Mouse (Mus musculus): ENCODE results near the gene Iqschfp.

Iqschfp gene

DNA sequence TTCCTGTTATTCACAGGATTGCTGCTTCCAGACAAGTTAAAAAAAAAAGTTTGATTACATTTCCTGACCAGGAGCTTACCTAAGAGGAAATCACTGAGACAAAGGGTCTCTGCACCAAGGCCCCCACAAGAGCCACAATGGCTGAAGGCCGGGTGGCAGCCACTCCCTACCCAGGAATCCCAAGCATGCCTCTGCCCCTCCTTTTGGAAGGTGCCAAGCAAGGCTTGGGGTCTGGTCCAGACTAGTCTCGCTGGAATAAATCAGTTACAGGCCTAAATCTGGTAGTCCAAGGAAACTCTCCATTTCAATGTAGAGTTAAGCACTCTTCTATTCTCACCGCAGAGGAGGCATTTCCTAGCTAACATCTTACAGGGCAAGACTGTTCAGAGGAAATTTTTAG lies 600.5 kb downstream of the Iqschfp start:
- DNase-seq (ENCODE audit: low spot score in 2 of 2), result no peak

GRCm38 (mm10) chr3:68493170-68493585 lies 601.1 kb downstream of the Iqschfp start:
- no peak for DNase-seq (ENCODE audit: low spot score in 2 of 2)

GRCm38 (mm10) chr3:68493586-68494295 lies 601.7 kb downstream of the Iqschfp start:
- peak; percentile 69 to 80 for DNase-seq (ENCODE audit: low spot score in 2 of 2)

DNA sequence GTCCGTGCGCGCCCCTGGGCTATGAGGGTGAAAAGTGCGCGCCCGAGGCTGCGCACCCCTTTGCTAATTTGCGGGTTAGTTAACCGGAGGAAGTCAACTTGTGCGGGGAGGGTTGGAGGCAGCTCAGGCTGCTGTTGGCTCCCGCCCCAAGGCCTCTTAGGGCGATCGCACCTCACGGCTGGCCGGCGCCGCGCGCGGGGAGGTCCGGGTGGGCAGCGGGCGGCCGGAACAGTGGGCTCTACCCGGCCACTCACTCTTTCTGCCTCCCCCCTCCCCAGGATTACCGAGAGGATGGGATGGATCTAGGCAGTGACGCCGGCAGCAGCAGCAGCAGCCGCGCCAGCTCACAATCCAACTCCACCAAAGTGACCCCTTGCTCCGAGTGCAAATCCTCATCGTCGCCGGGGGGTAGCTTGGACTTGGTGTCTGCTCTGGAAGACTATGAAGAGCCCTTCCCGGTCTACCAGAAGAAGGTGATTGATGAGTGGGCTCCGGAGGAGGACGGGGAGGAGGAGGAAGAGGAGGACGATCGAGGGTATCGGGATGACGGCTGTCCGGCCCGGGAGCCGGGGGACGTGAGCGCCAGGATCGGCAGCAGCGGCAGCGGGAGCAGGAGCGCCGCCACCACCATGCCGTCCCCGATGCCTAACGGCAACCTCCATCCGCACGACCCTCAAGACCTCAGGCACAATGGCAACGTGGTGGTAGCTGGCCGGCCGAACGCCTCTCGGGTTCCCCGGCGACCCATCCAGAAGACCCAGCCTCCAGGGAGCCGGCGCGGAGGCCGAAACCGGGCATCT lies 602.5 kb downstream of the Iqschfp start:
- DNase-seq (ENCODE audit: low spot score in 2 of 2), result peak in 1 of 2 experiments; percentile 32

DNA sequence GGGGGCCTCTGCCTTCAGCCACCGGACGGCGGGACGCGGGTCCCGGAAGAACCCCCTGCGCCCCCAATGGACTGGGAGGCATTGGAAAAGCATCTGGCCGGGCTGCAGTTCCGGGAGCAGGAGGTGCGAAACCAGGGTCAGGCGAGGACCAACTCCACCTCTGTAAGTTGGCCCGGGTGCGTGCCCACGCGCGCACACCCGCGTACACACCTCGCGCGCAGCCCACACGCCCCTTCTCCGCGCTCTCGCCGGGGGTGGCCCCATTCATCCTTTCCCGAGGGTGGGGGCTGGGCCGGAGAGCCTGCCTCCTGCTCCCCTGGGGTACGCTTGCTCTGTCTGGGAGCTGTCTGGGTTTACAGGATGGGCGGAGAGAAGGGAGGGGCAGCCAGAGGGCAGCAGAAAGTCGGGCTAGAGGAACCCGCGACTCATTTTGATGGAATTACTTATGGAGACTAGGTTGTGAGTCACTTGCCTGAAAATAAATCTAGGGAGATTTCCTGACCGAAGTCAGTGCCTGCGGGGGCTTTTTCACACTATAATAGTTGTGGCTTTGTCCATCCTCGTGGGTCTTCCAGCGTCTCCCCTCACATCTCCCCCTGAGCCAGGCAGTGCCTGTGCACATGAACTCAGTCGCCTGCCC lies 603.2 kb downstream of the Iqschfp start:
- DNase-seq (ENCODE audit: low spot score in 2 of 2), result peak; percentile 58 to 64

DNA sequence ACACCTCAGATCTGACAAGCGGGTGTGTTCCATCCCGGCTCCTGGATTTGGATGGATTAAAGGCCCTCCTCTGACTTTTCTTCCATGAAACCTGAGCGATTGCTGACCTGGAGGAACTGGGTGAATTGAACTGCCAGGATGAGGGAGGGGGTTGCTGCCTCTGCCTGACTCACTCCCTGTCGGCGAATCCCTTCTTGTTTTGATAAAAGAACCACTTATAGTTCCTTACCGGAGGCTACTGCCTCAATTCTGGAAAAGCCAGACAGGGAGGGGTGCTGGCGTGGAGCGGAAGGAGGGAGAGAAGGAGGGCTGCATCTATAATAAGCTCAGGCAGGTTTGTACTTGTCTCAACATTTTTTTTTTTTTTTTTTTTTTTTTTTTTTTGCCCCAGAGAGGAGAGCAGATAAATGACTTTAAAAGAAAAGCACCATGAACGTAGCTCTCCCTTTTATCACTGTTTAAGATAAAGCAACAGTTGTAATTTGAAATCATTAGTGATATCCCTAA lies 603.8 kb downstream of the Iqschfp start:
- DNase-seq (ENCODE audit: low spot score in 2 of 2), result peak in 1 of 2 experiments; percentile 40

DNA sequence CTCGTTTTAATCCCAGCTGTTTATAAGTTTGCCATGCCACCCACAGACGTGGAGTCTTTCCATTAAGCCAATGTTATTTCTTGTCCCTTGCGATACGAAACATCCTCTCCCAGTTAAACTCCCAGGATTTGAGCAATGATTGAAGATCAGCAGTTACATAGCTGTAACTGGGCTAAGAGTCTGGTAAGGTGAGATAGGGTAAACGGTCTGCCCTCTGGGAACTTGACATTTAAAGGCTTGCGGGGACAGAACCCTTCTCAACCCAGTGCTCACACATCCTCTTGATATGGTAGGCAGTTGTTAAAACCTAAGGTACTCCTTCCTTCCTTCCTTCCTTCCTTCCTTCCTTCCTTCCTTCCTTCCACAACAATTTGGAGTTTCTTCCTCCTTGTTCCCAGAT lies 604.5 kb downstream of the Iqschfp start:
- no peak for DNase-seq (ENCODE audit: low spot score in 2 of 2)

DNA sequence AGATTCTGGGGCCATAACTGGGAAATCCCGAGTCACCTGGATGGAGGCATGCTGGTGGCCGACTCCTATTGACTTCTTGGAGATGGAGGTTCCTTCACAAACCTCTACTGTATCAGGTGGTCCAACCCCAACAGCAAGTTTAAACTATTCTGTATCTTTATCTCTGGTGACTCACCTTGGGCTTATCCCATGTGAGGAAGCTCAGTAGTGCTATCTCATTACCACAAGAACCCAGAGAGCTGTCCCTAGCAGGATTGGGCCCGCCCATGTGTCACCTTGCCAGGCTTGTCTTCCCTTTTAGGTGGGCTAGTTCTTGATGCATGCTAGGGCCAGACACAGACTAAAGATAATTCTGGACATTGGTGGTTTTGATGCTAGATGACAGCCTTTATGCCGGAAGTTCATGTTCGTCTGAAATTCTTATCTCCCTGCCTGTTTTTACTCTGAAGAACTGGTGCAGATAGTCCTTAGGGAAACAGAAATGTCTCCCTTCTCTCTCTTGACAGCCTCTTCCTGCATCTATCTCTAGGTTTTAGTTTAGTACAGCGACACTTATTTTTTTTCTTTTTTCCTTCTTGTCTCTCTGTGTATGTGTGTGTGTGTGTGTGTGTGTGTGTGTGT lies 607.6 kb downstream of the Iqschfp start:
- no peak for DNase-seq (ENCODE audit: low spot score in 2 of 2)

DNA sequence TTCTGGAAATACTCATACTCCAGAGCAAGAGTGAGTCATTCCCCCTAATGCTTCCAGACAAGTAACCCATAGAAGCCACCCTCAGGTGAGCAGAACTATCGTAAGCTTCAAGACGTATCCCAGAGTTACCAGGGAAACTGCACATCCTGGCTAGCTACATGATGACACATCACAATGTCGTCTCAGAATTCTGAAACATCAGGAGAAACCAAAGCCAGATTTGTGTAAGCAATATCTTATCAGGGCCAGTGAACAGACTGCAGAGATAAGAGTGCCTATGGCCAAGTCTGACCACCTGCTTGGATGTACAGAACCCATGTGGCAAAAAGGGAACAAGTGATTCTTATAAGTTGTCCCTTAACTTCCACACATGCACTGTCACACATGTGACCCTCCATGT lies 612.8 kb downstream of the Iqschfp start:
- DNase-seq (ENCODE audit: low spot score in 2 of 2), result no peak

DNA sequence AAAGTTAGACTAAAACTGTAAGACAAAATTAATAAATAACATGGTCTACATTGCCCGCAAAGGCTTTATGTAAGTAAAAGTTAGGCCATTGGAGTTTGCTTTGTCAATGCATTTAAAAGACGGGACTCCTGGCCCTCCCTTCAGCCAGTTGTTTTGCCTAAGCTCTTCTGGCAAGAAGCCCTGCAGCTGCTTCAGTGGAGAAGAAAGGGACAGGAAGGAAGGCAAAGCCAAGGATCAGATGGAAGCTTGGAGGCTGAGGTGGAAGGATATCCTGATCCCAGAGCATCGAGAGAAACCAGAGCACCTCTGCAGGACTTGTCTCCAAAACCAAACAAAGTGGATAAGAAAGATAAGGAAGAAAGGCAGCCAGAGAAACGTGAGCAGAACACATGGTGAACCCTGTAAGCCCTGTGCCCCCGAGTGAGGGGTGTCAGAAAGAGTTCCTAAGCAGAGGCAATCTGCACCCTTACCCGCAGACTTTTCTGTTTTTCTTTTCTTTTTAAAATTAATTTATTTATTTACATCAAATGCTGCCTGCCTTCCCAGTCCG lies 614.8 kb downstream of the Iqschfp start:
- no peak for DNase-seq (ENCODE audit: low spot score in 2 of 2)

DNA sequence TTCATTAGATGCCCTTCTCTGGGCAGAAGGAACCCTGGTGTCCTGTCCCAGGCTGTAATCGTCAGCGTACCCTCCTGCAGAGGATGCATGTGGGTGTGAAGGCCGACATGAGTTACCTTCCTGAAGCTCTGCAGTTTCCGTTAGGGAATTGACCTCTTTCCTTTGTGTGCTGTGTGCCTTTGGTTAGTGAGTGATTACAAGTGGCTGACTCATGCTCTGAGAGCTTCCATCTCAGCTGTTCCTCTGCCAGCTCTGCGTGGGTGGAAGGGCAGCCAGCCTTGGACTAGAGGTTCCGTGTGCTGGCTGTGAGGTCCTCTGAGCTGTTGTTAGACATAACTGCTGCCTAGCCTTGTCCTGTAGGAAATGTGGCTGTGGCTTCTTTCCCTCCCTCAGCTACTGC lies 616.6 kb downstream of the Iqschfp start:
- DNase-seq (ENCODE audit: low spot score in 2 of 2), result peak; percentile 59 to 72

- DNase-seq (ENCODE audit: low spot score in 2 of 2), result no peak
These were observed 618.8 kb downstream of the Iqschfp start for GRCm38 (mm10) chr3:68510872-68511271.

DNA sequence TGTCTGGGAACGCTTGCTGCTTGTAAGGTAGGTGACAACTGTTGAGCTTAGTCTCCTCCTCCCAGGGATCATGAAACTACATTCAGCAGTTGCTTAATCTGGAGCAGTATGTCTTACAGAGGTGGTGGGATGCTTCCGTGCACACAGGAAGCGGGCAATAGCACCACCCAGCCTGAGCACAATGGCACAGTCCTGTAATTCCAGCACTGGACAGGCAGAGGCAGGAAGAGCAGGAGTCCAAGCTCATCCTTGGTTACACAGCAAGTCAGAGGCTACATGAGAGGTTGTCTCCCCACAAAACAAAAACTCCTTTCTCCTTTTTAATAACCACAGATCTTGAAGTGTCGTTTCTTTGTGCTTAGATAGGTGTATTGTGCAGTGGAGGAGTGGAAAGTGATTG lies 619.7 kb downstream of the Iqschfp start:
- DNase-seq (ENCODE audit: low spot score in 2 of 2), result no peak

DNA sequence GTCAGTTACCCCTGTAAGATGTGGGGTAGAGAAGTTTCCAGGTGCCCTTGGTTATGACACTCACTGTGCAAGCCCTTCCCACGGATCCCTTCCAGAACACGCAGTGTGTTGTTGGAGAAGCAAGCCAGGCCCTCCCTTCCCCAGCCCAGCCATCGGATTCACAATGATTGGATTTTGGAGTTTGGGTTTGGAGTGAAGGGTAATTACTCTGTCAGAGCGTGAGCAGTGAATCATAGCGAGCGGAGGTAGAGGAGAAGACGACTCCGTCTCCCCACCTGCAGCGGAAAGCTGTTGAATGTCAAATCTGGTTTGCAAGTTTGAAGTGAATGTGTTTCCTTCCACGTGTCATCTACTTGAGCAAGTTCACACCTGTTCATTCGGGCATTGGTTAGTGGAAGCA lies 620.3 kb downstream of the Iqschfp start:
- no peak for DNase-seq (ENCODE audit: low spot score in 2 of 2)

DNA sequence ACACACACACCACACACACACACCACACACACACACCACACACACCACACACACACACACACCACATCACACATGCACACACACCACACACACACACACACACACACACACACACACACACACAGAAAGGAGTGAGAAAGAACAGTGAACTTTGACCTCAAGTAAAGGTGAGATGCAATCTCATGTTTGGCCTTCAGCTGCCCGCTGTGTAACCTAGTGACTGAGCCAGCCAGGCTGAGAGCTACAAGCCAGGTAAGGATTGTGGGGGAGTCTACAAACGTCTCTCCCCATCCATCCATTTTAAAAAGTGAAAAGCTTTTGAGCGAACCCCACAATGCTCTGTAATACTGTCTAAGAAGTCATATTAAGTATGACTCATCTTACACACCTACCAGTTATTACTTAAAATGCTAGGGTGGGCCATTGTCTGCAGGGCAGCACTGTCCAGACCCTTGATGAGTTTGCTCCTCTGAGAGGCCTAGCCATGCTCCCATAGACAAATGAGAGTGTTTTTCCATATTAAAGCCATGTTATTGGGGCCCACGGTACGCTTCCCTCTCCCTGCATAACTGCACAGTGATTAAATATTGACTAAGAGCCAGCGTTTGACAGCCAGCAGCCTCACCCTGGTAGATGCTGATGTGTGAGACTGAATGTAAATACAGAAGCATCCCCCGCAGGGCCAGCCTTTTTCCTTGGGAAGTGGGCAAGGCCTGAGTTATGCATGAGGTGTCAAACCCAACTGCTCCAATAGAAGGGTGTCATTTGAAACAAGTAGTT lies 621.5 kb downstream of the Iqschfp start:
- no peak for DNase-seq (ENCODE audit: low spot score in 2 of 2)

GRCm38 (mm10) chr3:68514120-68514497 lies 622.1 kb downstream of the Iqschfp start:
- no peak for DNase-seq (ENCODE audit: low spot score in 2 of 2)

GRCm38 (mm10) chr3:68514717-68515116 lies 622.7 kb downstream of the Iqschfp start:
- DNase-seq (ENCODE audit: low spot score in 2 of 2), result no peak

DNA sequence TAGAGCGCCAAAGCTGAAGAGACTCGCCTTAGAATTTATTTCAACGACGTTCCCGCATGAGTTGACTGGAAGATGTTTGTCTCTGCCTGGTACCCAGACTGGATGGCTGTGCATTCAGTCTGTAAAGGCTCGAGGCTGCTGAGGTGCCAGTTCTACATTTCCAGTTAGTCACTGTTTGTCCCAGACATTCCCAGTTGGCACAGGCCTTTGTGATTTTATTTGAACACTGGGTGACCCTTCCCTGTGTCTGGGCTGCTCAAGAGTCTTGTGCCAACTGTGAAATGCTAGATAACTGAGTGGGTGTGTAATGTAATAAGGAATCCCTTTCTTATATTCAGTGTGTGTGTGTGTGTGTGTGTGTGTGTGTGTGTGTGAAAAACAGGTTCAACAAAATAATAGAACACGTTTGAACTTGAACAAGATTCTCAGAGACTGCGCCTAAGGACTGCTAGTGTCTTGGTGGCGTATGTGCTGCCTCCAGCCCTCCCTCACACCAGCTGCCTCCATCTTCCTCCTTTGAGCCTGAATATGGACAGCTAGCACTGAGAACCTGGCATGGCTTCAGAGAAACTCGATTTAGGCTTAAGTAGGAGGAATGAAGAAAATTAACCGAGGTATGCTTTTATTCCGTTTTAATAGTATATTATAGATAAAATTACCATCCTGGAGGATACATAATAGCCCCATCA lies 624.5 kb downstream of the Iqschfp start:
- DNase-seq (ENCODE audit: low spot score in 2 of 2), result peak; percentile 64

DNA sequence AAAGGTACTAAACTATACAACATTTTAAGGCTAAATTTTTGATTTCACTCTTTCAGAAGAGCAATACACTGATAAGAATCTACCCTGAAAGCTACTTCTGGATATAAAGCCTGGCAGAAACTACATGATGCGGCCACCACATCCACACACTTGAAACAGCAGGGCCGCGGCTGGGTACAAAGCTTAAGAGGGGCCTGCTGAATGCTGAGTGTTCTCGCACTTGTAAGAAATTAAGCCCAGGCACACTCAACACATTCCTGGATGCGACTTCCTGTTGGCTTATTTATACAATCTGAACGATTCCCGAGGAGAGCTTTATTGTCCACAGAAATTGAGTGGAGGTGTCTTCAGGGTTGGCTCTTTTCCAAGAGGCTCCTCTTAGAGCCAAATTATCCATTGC lies 625.2 kb downstream of the Iqschfp start:
- DNase-seq (ENCODE audit: low spot score in 2 of 2), result no peak

GRCm38 (mm10) chr3:68518041-68518440 lies 626.0 kb downstream of the Iqschfp start:
- DNase-seq (ENCODE audit: low spot score in 2 of 2), result no peak
